Mouse (Mus musculus): Measurements from ENCODE around the gene Cbx4.

DNA sequence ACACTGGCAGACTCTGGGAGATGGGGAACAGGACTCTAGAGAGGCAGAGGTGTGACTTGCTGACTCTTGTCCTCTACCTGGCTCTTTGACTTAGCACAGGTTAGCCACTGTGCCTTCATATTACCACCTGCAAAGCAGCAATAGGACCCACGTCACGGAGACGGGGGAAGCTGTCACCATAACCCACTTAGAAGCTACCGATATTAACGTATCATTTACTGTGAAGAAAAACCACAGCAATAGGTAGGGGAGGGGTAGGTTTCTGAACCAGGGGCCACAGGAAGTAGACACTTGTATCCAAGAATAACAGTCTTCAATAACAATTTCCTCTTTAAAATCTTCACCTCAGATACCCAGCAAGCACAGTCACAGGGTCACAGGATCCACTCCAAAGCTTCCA is 10.2 kb downstream of the Cbx4 start:
- TF ChIP-seq CTCF (IDR thresholded peaks at IDR 0.05; ENCODE audit: low read depth, low read length), result no peak
- no peak for TF ChIP-seq POLR2A (IDR thresholded peaks at IDR 0.05; ENCODE audit: insufficient read depth, low read length)

Measured in ES-Bruce4 (cell line).